Mouse (Mus musculus) heart, embryonic 15.5 days (tissue): ENCODE measurements at regions not wholly inside any gene's neighbourhood (a gene's known extent, or its start where the extent isn't known, plus 50 kb on each side); places are given as distances from the start of the nearest gene placed in this dataset.
"Not testable (repeated sequence)": the region's sequence is repeated elsewhere in the genome, so short reads cannot be mapped to it uniquely, and the experiment has no call there.

ENCODE experiments used
- ATAC-seq: fragments of 200-750 bp; cut with Nextera tagmentation; replicated peaks from 2 replicates; pipeline ENCODE4 v1.8.0; 2017; ENCODE audit warnings: low read depth, moderate TSS enrichment; ENCODE audit not compliant: insufficient number of reproducible peaks, insufficient read depth, low FRiP score
- H3K27ac ChIP-seq: fragments of 300-500 bp; sonication (generic); 2 replicates; pipeline ENCODE4 v1.5.1; 2015; ENCODE audit warnings: mild to moderate bottlenecking, inconsistent platforms
- H3K27me3 ChIP-seq: fragments of 300-500 bp; sonication (generic); 2 replicates; pipeline ENCODE4 v1.6.1; 2015; ENCODE audit warnings: inconsistent platforms
- H3K36me3 ChIP-seq: fragments of 300-500 bp; sonication (generic); 2 replicates; pipeline ENCODE4 v1.6.1; 2015; ENCODE audit warnings: mild to moderate bottlenecking, inconsistent platforms
- H3K4me1 ChIP-seq: fragments of 300-500 bp; sonication (generic); replicated peaks from 2 replicates; pipeline ENCODE4 v1.6.1; 2015; ENCODE audit warnings: inconsistent platforms
- H3K4me2 ChIP-seq: fragments of 300-500 bp; sonication (generic); 2 replicates; pipeline ENCODE4 v1.6.1; 2015; ENCODE audit warnings: inconsistent platforms, mild to moderate bottlenecking, moderate library complexity
- H3K4me3 ChIP-seq: fragments of 300-500 bp; sonication (generic); 2 replicates; pipeline ENCODE4 v1.5.1; 2015; ENCODE audit warnings: mild to moderate bottlenecking, inconsistent platforms
- H3K9ac ChIP-seq: fragments of 300-500 bp; sonication (generic); 2 replicates; pipeline ENCODE4 v1.6.1; 2015; ENCODE audit warnings: mild to moderate bottlenecking, inconsistent platforms
- H3K9me3 ChIP-seq: fragments of 300-500 bp; sonication (generic); replicated peaks from 2 replicates; pipeline ENCODE4 v1.6.1; 2016; ENCODE audit warnings: inconsistent platforms
- WGBS: fragments of 180-500 bp; shearing (Covaris S2); methylation state at CpG from one replicate; pipeline ENCODE4 v1.1.7; 2015; ENCODE audit warnings: mixed read lengths; 5-methylcytosine and 5-hydroxymethylcytosine counted together

DNA sequence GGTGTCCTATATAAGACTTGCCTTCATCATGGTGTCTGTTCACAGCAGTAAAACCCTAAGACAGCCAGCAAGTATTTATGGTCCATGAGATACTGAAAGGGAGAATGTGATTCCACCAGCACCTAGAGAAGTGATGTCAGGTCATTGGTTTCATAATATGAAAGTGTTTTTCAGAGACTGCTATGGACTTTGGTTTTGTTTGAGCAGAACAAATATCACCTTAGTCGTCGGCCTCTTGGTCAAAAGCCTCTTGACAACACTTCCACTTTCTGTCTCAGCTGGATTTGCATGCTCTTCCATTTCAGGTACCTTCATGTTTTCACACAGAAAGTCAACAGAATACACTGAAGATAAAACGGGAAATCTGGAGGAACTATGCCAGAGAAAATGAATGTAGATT lies 56.7 kb upstream of the Lrrc8b start:
- 82% methylated on average over 3 of the region's 3 CpGs for WGBS
- no peak overlapping the region for H3K27ac ChIP-seq
- H3K4me2 ChIP-seq = no peak overlapping the region
- H3K27me3 ChIP-seq = no peaks in the 10 kb centered on the region
- H3K9me3 ChIP-seq = no peaks in the 10 kb centered on the region
- no peaks in the 10 kb centered on the region for H3K4me1 ChIP-seq
- ATAC-seq = no peak
- no peak overlapping the region for H3K4me3 ChIP-seq
- H3K9ac ChIP-seq = no peak overlapping the region
- H3K36me3 ChIP-seq = no peaks in the 10 kb centered on the region

DNA sequence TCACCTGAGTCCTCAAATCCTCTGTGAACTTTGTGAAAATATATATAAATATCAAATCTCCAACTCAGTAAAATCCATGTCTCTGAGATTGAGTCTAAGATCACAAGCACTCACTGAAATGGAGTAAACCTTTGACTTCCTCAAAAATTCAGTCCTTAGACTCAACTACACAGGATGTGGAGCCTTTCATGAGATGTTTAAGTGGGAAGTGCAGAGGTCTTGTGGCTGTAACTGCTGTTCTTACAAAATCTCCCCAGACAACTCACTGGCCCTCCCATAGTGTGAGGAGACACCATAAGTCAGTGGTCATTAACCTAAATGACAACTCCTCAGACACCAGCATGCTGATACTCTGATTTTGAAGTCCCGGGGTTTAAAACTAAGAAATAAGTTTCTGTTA lies 59.2 kb upstream of the Lrrc8b start:
- not testable (repeated sequence) for H3K9ac ChIP-seq, H3K27ac ChIP-seq, H3K4me3 ChIP-seq, H3K9me3 ChIP-seq, H3K27me3 ChIP-seq, H3K4me2 ChIP-seq, H3K4me1 ChIP-seq, ATAC-seq, H3K36me3 ChIP-seq
- 80% methylated on average over 1 of the region's 1 CpGs for WGBS

DNA sequence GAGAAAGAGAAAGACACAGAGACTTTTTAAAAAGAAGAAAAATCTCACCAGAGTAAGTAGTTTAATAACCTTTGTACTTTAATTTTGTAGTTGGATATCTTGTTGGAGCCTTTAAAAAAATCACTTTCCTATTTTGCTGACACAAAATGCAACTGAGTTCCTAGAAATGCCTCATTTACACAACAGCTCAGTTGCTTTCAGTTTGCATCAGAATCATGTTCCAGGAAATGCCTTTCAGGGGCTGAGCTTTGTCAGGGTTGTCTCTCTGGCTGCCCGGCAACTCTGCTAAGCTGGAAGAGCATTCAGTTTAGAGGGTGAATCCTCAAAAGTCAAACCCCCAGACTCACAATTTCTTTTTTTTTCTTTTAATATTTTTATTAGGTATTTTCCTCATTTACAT lies 60.5 kb upstream of the Gbp6 start:
- Histone ChIP-seq H3K4me3 (no peak overlapping the region), H3K4me2 (no peak overlapping the region), H3K27me3 (no peaks in the 10 kb centered on the region), H3K27ac (no peak overlapping the region), H3K4me1 (no peaks in the 10 kb centered on the region), H3K36me3 (no peaks in the 10 kb centered on the region), H3K9ac (no peak overlapping the region), H3K9me3 (no peaks in the 10 kb centered on the region)
- no peak for ATAC-seq
- WGBS = 35% methylated on average over 1 of the region's 1 CpGs

DNA sequence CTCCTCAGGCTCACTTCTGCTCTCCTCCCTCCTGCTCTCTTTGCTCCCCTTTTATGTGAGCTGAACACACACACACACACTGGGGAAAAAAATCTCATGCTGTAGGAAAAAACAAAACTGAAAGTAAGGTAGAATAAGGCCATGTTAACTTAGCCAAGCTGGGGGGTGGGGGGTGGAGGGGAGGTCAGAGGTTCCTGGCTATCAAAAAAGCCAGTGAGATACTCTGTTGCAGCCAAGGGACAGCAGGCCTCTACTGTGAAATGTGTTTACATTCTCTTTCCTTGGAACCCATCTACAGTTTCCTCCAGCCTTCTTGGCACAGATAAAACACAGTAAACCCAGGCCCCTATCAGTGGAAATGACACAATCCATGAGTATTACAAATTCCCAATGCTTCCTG lies 53.0 kb upstream of the Gbp6 start:
- H3K27ac ChIP-seq = peak overlapping the region; percentile 61
- H3K4me3 ChIP-seq = no peak overlapping the region
- ATAC-seq = peak; percentile 73
- no peak overlapping the region for H3K4me2 ChIP-seq
- H3K4me1 ChIP-seq = no peaks in the 10 kb centered on the region
- no peaks in the 10 kb centered on the region for H3K9me3 ChIP-seq
- no peak overlapping the region for H3K9ac ChIP-seq
- H3K36me3 ChIP-seq = no peaks in the 10 kb centered on the region
- no peaks in the 10 kb centered on the region for H3K27me3 ChIP-seq

DNA sequence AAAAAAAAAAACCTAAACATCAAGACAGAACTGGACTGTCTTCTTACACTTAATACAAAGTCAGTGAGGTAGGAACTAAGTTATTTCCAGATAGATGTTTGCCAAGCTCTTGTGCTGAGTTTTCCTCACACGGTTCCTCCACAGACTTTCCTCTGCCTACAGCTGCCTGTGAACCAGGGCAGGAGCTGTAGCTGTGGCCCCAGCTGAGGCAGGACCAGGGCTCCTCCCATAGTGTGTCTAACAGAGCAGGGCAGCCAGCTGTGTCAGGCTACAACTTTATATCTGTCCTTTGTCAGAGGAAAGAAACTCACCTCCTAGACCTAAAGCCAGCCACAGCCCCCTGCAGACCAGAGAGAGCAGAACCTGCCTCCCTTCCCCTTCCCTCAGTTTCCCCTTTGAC lies 52.5 kb upstream of the Gbp6 start:
- H3K27ac ChIP-seq = peak overlapping the region; percentile 61
- H3K9ac ChIP-seq, H3K27me3 ChIP-seq, H3K4me3 ChIP-seq, H3K4me2 ChIP-seq, H3K9me3 ChIP-seq, ATAC-seq, H3K36me3 ChIP-seq, H3K4me1 ChIP-seq: not testable (repeated sequence)
- 30% methylated on average over 1 of the region's 1 CpGs for WGBS

DNA sequence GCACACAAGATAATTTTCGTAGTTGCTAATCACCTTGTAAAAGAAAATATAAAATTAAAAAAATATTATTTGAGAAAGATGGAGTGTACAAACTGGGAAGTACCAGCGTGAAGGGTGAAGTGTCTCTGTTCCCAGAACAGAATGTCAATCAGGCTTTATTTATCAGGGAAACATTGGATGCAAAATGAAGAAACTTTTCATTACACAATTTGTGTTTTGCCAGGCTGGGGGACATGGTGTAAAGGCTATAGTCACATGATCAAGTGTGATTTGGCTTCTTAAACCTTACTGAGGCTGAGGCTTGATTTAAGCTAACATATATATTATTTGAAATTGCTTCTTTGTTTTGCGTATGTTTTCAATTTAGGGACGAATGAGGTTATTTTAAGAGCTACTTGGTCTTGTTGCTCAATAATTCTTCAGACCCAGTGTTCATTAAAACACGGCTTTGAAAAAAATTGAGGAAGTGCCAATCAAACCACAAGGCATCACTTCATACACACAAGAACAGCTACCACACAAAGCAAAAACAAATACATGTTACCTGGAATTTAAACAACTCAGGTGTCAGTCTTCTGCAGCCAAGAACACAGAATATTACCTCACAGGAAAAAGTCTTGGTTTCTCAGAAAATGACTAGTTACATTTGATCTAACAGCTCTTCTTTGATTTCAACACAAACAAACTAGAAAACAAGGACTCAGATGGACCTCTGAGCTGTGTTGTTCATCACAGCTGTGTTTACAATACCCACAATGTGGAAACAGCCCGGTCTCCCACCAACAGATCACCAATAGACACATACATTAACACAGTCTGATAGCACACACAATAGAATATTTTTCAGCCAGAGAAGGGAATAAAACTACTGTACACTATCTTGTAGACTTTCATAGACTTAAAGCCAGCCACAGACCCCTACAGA lies 51.6 kb upstream of the Gbp6 start:
- no peak overlapping the region for H3K27ac ChIP-seq
- H3K36me3 ChIP-seq = no peaks in the 10 kb centered on the region
- H3K9me3 ChIP-seq = no peaks in the 10 kb centered on the region
- no peak overlapping the region for H3K4me2 ChIP-seq
- no peak overlapping the region for H3K4me3 ChIP-seq
- no peak for ATAC-seq
- no peaks in the 10 kb centered on the region for H3K4me1 ChIP-seq
- no peak overlapping the region for H3K9ac ChIP-seq
- H3K27me3 ChIP-seq = no peaks in the 10 kb centered on the region
- 71% methylated on average over 6 of the region's 6 CpGs for WGBS

DNA sequence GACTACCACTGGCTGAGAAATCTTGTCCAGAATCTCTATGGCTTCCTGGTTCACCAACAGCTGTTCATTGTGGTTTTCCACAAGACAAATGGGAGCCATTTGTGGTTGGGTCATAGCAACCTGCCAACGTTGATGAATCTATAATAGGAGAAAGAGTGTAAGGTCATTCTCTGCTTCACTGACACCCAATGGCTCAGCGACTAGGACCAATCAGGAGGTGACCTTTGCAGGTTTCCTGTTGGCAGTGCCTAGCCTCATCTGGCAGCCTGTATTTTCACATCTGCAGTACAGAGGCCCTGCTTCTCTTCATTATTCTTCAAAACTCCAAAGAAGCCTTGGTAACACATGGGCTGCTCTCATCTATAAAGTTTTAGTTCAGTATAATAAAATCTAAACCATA lies 50.3 kb upstream of the Gbp6 start:
- not testable (repeated sequence) for H3K4me3 ChIP-seq, H3K9ac ChIP-seq, H3K27ac ChIP-seq, H3K4me2 ChIP-seq, H3K4me1 ChIP-seq, H3K27me3 ChIP-seq, H3K36me3 ChIP-seq, ATAC-seq, H3K9me3 ChIP-seq
- WGBS = 76% methylated on average over 2 of the region's 2 CpGs
